Mouse (Mus musculus): ENCODE results near the gene Gm5485.

The Gm5485 gene

GRCm38 (mm10) chr16:48412246-48412645 is at the start of gene Gm5485:
Gm5485 (minus strand) TSS chr16:48412416.
- DNase-seq = no peak

GRCm38 (mm10) chr16:48453264-48453663 is 41.0 kb upstream of the Gm5485 start:
- no peak for DNase-seq

GRCm38 (mm10) chr16:48446161-48446925 is 34.1 kb upstream of the Gm5485 start:
- no peak for DNase-seq

DNA sequence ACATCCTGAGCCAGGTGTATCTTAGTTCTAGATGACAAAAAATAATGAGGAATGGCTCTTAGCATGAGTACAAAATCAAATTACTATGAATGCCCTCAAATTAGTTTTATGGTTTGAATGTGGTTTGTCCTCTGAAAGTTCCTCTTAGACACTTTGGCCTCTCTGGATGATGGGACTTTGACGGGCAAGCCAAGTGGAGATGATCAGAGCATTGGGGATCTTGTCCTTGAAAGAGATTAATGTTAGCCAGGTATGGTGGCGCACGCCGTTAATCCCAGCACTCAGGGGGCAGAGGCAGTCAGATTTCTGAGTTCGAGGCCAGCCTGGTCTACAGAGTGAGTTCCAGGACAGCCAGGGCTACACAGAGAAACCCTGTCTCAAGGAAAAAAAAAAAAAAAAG is 32.4 kb upstream of the Gm5485 start:
- DNase-seq = no peak

DNA sequence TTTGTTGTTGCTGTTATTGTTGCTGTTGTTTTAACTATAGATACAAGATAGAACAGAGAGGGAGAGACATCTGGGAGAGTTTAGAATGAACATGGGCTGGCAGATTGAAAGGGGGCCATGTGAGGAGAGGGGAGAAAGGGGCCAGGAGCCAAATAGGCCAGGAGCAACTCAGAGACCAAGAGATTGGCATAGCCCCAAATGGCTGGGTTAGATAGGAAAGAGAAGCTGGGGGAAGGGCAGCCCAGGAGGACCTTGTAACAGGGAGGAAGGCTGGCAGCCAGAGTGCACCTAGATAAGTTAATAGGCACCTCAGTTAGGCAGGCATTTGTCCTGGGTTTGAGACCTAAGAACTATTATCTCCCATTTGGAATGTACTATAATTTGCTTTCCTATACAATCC is 25.3 kb upstream of the Gm5485 start:
- DNase-seq = no peak

GRCm38 (mm10) chr16:48435454-48435853 is 23.2 kb upstream of the Gm5485 start:
- no peak for DNase-seq

DNA sequence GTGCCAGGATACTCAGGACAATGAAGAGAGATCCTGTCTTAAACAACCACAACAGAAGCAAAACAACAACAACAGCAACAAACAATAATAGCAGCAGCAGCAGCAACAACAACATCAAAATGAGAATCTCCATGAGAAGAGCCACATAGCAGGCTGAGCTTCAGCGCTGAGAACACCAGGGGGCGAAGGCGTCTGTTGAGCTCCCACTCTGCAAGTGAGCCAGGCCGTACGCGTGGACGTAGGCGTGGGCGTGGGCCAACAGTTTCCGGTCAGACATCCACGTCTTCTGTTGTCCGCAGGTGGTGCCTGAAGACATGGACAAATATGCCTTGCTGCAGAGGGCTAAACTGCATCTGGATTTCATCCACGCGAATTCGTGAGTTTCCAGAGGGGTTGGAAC is 18.8 kb upstream of the Gm5485 start, which contains the start of gene Morc1:
Morc1 (plus strand) TSS at position 211 of the 400 bp plus-strand sequence.
- no peak for DNase-seq

DNA sequence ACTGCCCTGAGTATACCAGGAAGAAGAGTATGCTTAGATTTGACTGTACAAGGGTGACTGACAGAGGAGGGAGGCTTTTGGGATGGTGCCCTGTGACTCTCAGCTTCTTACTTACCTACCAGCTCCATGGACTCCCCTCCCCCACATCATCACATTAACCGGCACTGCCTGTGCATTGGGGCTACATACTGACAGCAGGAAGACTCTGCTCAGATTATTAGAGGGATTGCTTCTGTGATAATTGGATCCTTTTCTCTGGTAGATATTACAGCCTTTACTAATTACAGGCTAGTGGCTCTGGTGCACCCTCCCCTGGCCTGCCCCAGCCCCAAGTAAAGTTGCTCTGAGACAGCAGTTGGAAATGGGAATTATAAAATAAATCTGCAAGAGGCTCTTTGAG is 17.2 kb upstream of the Gm5485 start:
- no peak for DNase-seq

DNA sequence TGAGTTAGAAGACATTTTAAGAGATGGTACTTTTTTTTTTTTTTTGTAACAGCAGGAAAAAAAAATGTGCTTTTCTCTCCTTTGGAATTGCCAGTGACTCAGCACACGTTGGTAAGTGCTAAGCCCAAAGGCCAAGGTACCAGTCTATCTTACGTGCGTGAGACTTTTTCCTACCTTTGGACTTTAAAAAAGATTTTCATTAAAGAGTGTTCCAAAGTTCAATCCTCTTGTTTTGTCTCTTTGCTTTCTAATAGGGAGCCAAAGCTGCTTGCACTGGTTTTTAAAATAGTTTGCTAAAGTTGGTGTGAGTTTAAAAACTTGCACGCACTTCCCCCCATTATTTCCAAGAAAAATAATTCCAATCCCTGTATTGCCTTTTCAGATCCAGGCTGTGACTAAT is 11.9 kb upstream of the Gm5485 start:
- no peak for DNase-seq

- DNase-seq = no peak
These were observed 10.3 kb upstream of the Gm5485 start for GRCm38 (mm10) chr16:48422501-48422900.

GRCm38 (mm10) chr16:48419035-48419434 is 6.8 kb upstream of the Gm5485 start:
- no peak for DNase-seq

- DNase-seq = no peak
These were observed 6.3 kb upstream of the Gm5485 start for GRCm38 (mm10) chr16:48418557-48418956.

- DNase-seq = no peak
These were observed 2.1 kb downstream of the Gm5485 start for GRCm38 (mm10) chr16:48410125-48410524.

DNA sequence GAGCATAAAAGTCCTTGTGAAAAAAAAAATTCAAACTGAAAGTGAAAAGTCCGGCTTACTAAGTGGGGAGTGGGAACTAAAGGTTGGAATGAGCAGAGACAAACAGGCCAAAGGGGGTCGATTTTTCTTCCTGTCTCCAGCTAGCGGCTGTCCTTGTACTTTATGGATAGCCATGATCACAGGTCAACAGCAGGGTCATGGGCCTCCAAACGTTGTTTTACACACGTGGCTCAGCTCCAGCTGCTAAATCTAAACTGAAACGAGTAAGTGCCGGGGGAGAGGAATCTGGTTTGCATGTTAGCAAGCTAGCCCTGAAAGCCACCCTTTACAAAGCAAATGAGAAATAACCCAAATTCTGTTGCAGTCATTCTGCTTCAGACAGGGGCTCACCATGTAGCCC is 2.6 kb downstream of the Gm5485 start:
- no peak for DNase-seq

- no peak for DNase-seq
These were observed 6.4 kb downstream of the Gm5485 start for GRCm38 (mm10) chr16:48405674-48406403.

DNA sequence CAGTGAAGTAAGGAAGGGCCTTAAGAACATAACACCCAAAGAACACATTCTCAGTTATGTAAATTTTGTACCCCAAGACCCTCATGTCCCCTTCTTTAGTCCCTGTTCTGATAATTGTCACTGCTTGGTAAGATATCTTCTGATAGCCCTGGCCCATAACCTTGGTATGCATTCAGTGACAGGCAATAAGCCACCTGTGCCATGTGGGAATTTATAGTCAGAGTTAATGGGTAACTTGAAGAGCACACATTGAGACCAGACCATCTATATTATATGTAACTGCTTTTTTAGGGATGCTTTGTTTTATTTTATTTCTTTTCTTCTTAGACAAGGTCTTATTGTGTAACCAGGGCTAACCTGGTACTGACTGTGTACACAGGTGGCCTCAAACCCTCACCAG is 8.2 kb downstream of the Gm5485 start:
- no peak for DNase-seq

GRCm38 (mm10) chr16:48403423-48403822 is 8.8 kb downstream of the Gm5485 start:
- no peak for DNase-seq

DNA sequence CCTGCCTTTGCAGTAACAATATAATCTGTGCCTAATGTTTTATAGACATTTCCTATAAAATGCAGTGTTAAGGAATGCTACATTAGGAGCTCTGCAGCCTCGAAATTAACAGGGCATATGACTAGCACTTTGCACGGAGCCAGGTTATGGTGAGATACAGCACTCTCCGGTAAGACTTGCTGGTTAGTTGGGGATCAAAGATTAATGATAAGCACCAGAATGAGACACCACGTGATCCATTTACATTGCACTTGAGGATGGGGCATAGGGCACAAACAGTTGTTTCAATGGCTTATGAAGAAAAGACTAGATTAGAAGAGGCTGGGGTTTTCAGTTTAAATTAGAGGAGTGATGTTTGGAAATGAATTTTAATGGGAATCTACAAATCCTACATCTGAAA is 9.3 kb downstream of the Gm5485 start:
- DNase-seq = no peak

- DNase-seq = no peak
These were observed 16.9 kb downstream of the Gm5485 start for GRCm38 (mm10) chr16:48395278-48395677.

DNA sequence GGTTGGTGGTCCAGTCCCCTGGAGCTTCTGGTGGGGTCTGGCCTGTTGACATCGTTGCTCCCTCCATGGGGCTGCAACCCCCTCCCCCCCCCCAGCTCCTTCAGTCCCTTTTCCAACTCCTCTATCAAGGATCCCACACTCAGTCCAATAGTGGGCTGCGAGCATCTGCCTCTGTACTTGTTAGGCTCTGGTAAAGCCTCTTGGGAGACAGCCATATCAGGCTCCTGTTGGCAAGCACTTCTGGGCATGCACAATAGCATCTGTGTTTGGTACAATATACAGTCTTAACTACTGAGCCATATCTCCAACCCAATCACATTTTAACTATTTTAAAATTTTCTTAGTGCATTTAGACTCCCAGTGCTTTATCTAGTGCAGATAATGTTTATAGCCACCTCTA is 25.2 kb downstream of the Gm5485 start:
- peak; percentile 85 for DNase-seq

DNA sequence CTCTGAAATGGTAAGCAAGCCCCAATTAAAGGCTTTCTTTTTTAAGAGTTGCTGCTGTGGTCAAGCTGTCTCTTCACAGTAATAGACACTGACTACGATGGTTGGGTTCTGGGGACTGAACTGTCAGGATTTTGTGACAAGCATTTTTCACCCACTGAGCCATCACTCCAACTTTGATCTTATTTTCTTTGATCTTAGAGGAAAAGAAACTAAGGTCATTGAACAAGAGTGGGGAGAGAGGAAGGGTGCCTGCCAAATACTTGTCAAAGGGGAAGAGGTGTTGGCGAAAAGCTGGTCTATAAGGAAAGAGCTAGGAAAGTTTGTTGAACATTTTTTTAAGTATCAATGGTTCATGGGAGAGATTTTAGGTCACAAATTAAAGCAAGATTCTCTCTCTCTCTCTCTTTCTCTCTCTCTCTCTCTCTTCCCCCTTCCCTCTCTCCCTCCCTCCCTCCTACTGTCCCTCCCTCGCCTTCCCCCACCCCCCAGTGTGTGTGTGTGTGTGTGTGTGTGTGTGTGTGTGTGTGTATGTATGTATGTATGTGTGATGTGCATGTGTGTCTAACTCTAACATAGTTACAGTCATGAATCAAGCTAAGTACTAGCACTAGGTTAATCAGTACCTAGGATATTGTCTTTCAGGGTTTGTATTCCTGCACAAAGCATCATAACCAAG is 28.5 kb downstream of the Gm5485 start:
- no peak for DNase-seq

DNA sequence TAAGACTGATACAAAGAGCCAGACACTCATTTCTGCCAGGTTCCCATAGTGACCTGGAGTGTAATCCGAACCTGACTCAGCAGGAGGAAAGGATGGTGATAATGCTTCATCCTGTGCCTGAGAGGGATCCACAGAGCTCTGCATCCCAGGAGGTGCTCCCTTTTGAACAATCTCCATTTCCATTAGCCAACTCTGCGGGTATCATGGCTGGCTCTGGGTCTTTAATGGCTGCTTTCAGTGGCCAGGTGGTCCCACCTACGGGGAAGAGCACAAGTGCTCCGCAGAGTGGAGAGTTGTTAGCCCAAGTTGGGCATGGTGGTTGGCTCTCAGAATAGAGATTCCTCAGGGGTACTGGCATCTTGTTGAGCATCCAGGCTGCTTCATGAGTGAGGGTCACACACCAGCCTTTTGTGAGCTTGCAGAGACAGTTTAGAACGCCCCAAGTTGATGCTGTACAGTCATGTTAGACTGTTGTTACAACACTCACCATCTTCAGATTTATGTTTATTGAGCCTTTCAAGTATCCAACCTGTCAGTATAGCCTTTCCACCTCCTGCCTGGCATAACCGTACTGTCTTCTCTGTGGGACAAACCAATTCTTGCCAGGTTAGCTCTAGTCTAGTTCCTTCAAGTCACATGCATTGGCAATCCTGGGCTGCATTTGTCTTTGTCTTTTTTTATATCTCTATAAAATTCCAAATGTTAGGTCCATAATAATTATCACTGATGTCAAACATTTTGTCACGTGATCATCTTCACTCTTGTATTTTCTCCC is 38.3 kb downstream of the Gm5485 start:
- DNase-seq = no peak

DNA sequence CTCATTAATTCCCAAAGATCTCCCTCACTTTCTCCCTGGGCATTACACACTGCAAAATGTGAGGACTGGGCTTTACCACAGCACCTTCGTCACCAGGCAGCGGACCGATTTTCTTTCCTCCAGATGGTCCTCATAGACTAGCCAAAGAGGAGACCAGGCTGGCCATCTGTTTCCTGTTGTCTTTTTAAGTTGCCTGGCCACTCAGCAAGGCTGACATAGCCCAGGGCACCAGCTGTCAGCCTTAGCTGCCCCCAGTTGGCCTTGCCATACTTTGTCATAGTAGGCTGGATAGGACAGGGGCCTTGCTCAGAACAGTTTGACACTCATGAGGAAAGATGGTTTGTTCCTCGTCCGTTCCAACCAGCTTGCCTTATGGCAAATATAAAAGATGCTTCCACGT is 39.8 kb downstream of the Gm5485 start:
- no peak for DNase-seq

Measured in layer of hippocampus, adult 9-11 months (tissue).